Mouse (Mus musculus) left cerebral cortex, adult 2 months (tissue): ENCODE results near the gene Cabp2. TPM values are rescaled to one million over a fixed set of nuclear protein-coding genes. Genes with fewer than 3 reads are reported as not detected.
"Not testable (repeated sequence)": the region's sequence is repeated elsewhere in the genome, so short reads cannot be mapped to it uniquely, and the experiment has no call there.

Source experiments
- DNase-seq, 2 experiments: peaks; one replicate each; pipeline ENCODE4 v3.0.0; 2021 to 2022; ENCODE audit warnings: low spot score in 2 of 2, mixed read lengths in 1 of 2; ENCODE audit errors: extremely low spot score in 1 of 2
- H3K27ac ChIP-seq: fragments of 200-600 bp; 2 replicates; pipeline ENCODE4 v1.8.1; 2022
- H3K4me3 ChIP-seq: fragments of 200-600 bp; 2 replicates; pipeline ENCODE4 v1.8.1; 2022
- CTCF ChIP-seq: fragments of 200-600 bp; IDR thresholded peaks from 2 replicates; pipeline ENCODE4 v1.8.1; 2022; ENCODE audit warnings: antibody characterized with exemption, mild to moderate bottlenecking, moderate library complexity
- intact Hi-C: fragments of 180-260 bp; cut with DNase I; formaldehyde crosslinking; loops from one replicate; pipeline ENCODE4 v1.15.1; 2025
- long read RNA-seq, 2 experiments: library from polyadenylated mRNA; stranded (forward); transcript quantifications; one replicate each; pipeline ENCODE4 v2.0.0; 2021; ENCODE audit warnings: borderline mapping rate in 2 of 2
- total RNA-seq, 2 experiments: library from RNA; stranded (reverse); gene quantifications; 2 replicates each; pipeline ENCODE4 v1.2.3; 2021

Cabp2 gene
- not detected for total RNA-seq
- long read RNA-seq, experiment 1: 0 reads
- long read RNA-seq, experiment 2: 0 reads

- intact Hi-C loops: loop anchor here (2.0 to 10.0 kb wide), 2 partner anchors 29 to 127 kb away; partner anchors contain the start of gene Aldh3b3
Observed at GRCm38 (mm10) chr19:4081394-4081793, at the start of gene Cabp2. Cabp2 (plus strand) TSS chr19:4081578.

GRCm38 (mm10) chr19:4032668-4033067 is 48.7 kb upstream of the Cabp2 start:
- no peak overlapping the region for H3K27ac ChIP-seq
- no peak overlapping the region for H3K4me3 ChIP-seq
- TF ChIP-seq CTCF: no peak
- intact Hi-C loops: no loop called here
- no peak for DNase-seq

More at GRCm38 (mm10) chr19:4081394-4081793, at the start of gene Cabp2:
- no peak for DNase-seq
- no peak within 1 kb of the TSS for H3K4me3 ChIP-seq
- no peak within 1 kb of the TSS for H3K27ac ChIP-seq
- no peak for TF ChIP-seq CTCF

GRCm38 (mm10) chr19:4033298-4033697 is 48.1 kb upstream of the Cabp2 start:
- no peak for TF ChIP-seq CTCF
- Histone ChIP-seq H3K27ac (no peak overlapping the region), H3K4me3 (no peak overlapping the region)
- intact Hi-C loops: no loop called here
- no peak for DNase-seq

- TF ChIP-seq CTCF: no peak
- intact Hi-C loops: no loop called here
- Histone ChIP-seq H3K27ac (no peak overlapping the region), H3K4me3 (no peak overlapping the region)
- DNase-seq: no peak
Observed at GRCm38 (mm10) chr19:4033742-4034141, 47.6 kb upstream of the Cabp2 start.

- Histone ChIP-seq H3K27ac (no peak overlapping the region), H3K4me3 (0 out of 2 replicates have a peak overlapping the region, but pooled peaks have one; percentile 9)
- TF ChIP-seq CTCF: no peak
- no peak for DNase-seq
- intact Hi-C loops: no loop called here
Observed at GRCm38 (mm10) chr19:4036327-4037045, 44.9 kb upstream of the Cabp2 start.

- H3K4me3 ChIP-seq: peak overlapping the region; percentile 73
- DNase-seq, intact Hi-C loops: not testable (repeated sequence)
- H3K27ac ChIP-seq: peak overlapping the region; percentile 88
Observed at GRCm38 (mm10) chr19:4037154-4037787, 44.1 kb upstream of the Cabp2 start.

GRCm38 (mm10) chr19:4037788-4038232 is 43.6 kb upstream of the Cabp2 start, which contains the start of gene Gstp1:
Gstp1 (minus strand) TSS chr19:4037985.
- intact Hi-C loops: no loop called here
- H3K27ac ChIP-seq: peak within 1 kb of the TSS; percentile 88
- peak; percentile 87 to 88 for DNase-seq
- peak; percentile 28 for TF ChIP-seq CTCF
- H3K4me3 ChIP-seq: peak within 1 kb of the TSS; percentile 73

- H3K4me3 ChIP-seq, DNase-seq, H3K27ac ChIP-seq, intact Hi-C loops: not testable (repeated sequence)
Observed at GRCm38 (mm10) chr19:4040941-4041340, 40.4 kb upstream of the Cabp2 start.

- DNase-seq, intact Hi-C loops, H3K27ac ChIP-seq, H3K4me3 ChIP-seq: not testable (repeated sequence)
Observed at GRCm38 (mm10) chr19:4041500-4041899, 39.9 kb upstream of the Cabp2 start.

- no peak for DNase-seq
- intact Hi-C loops: no loop called here
- no peak for TF ChIP-seq CTCF
- Histone ChIP-seq H3K4me3 (no peak overlapping the region), H3K27ac (no peak overlapping the region)
Observed at GRCm38 (mm10) chr19:4042124-4042523, 39.3 kb upstream of the Cabp2 start.

GRCm38 (mm10) chr19:4044109-4044508 is 37.3 kb upstream of the Cabp2 start:
- H3K27ac ChIP-seq, intact Hi-C loops, H3K4me3 ChIP-seq, DNase-seq: not testable (repeated sequence)

- Histone ChIP-seq H3K4me3 (no peak within 1 kb of the TSS), H3K27ac (peak within 1 kb of the TSS; percentile 70)
- intact Hi-C loops: no loop called here
- peak; percentile 71 to 75 for DNase-seq
- TF ChIP-seq CTCF: peak; percentile 66
Observed at GRCm38 (mm10) chr19:4045966-4046865, 35.2 kb upstream of the Cabp2 start, which contains the start of gene Gstp2. Gstp2 (minus strand) TSS chr19:4046023.
